Mouse (Mus musculus) lung, postnatal 0 days (tissue): ENCODE data around the gene Tpmt. TPM values are rescaled to one million over a fixed set of nuclear protein-coding genes. Genes with fewer than 3 reads are reported as not detected.

Experiments
- ATAC-seq: fragments of 200-750 bp; cut with Nextera tagmentation; 2 replicates; pipeline ENCODE4 v1.8.0; 2017; ENCODE audit warnings: moderate library complexity
- DNase-seq: peaks from one replicate; pipeline ENCODE4 v3.0.0-alpha.2; 2016; ENCODE audit warnings: low spot score
- H3K27ac ChIP-seq: fragments of 300-500 bp; sonication (generic); 2 replicates; pipeline ENCODE4 v1.5.1; 2014; ENCODE audit warnings: antibody characterized with exemption, mild to moderate bottlenecking, low read length, mixed read lengths
- H3K27me3 ChIP-seq: fragments of 300-500 bp; sonication (generic); replicated peaks from 2 replicates; pipeline ENCODE4 v1.6.1; 2014; ENCODE audit warnings: low read length, mixed read lengths; ENCODE audit not compliant: insufficient read depth
- H3K36me3 ChIP-seq: fragments of 300-500 bp; sonication (generic); 2 replicates; pipeline ENCODE4 v1.6.1; 2014; ENCODE audit warnings: low read length, mixed read lengths; ENCODE audit not compliant: insufficient read depth
- H3K4me1 ChIP-seq: fragments of 300-500 bp; sonication (generic); 2 replicates; pipeline ENCODE4 v1.6.1; 2014; ENCODE audit warnings: antibody characterized with exemption, low read depth, low read length, mixed read lengths; ENCODE audit not compliant: insufficient read depth
- H3K4me2 ChIP-seq: fragments of 300-500 bp; sonication (generic); replicated peaks from 2 replicates; pipeline ENCODE4 v1.6.1; 2014; ENCODE audit warnings: low read depth, mild to moderate bottlenecking, low read length, moderate library complexity, mixed read lengths
- H3K4me3 ChIP-seq: fragments of 300-500 bp; sonication (generic); 2 replicates; pipeline ENCODE4 v1.5.1; 2014; ENCODE audit warnings: low read depth, low read length
- H3K9ac ChIP-seq: fragments of 300-500 bp; sonication (generic); replicated peaks from 2 replicates; pipeline ENCODE4 v1.6.1; 2014; ENCODE audit warnings: low read depth, mild to moderate bottlenecking
- H3K9me3 ChIP-seq: fragments of 300-500 bp; sonication (generic); 2 replicates; pipeline ENCODE4 v1.6.1; 2016; ENCODE audit warnings: low read length, mixed read lengths
- CTCF ChIP-seq: IDR thresholded peaks from 2 replicates; pipeline ENCODE4 v1.5.1; 2016; ENCODE audit warnings: antibody characterized with exemption, mild to moderate bottlenecking
- EP300 ChIP-seq: IDR thresholded peaks from 2 replicates; pipeline ENCODE4 v1.6.1; 2016; ENCODE audit warnings: antibody characterized with exemption, mild to moderate bottlenecking, control low read depth
- WGBS: fragments of 180-500 bp; shearing (Covaris S2); extraction: QIAGEN DNeasy Blood & Tissue Kit; methylation state at CpG from one replicate; pipeline ENCODE4 v1.1.7; 2014; 5-methylcytosine and 5-hydroxymethylcytosine counted together
- polyA plus RNA-seq: library from polyadenylated mRNA; unstranded; fragments of >200 nt; fragmentation: Nextera tagmentation; extraction: Ambion mirVana; gene quantifications from 2 replicates; pipeline ENCODE4 v1.2.1, GENCODE M21; 2015

Tpmt gene
- polyA plus RNA-seq, 1 experiment from 2014 or later, result 6.8 TPM

GRCm38 (mm10) chr13:47076156-47076555 is 31.6 kb upstream of the Tpmt start:
- no peak for ATAC-seq
- Histone ChIP-seq H3K4me3 (no peak overlapping the region), H3K9ac (no peak overlapping the region), H3K4me1 (no peaks in the 10 kb centered on the region), H3K27me3 (no peaks in the 10 kb centered on the region), H3K36me3 (peaks cover 21% of the 10 kb centered on the region), H3K4me2 (no peak overlapping the region), H3K27ac (no peak overlapping the region), H3K9me3 (no peaks in the 10 kb centered on the region)
- TF ChIP-seq CTCF (no peak), EP300 (no peak)
- 80% methylated on average over 5 of the region's 5 CpGs for WGBS
- no peak for DNase-seq

DNA sequence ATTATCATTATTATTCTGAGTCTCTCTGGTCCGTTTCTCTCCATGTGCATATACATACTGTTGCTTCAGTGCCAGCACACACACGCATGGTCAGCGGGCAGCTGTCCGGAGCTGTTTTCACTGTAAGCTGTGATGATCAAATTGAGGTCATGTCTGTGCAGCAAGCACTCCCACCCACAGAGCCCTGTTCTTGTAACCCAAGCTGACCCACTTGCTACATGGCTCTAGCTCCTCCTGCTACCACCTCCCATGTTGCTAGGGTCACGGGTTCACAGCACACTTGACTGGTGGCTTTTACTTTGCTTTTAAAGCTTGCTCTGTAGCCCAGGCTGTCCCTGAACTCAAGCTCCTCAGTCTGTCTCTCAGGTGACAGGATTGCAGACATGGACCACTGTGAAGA is 27.9 kb upstream of the Tpmt start:
- Histone ChIP-seq H3K27ac (no peak overlapping the region), H3K4me2 (no peak overlapping the region), H3K9ac (no peak overlapping the region), H3K4me1 (no peaks in the 10 kb centered on the region), H3K4me3 (no peak overlapping the region), H3K9me3 (no peaks in the 10 kb centered on the region), H3K27me3 (no peaks in the 10 kb centered on the region), H3K36me3 (peaks cover 16% of the 10 kb centered on the region; the same call in 1 of the 2 replicates)
- no peak for TF ChIP-seq EP300
- TF ChIP-seq CTCF, result no peak
- DNase-seq (no peak), ATAC-seq (no peak)
- 88% methylated on average over 5 of the region's 5 CpGs for WGBS

DNA sequence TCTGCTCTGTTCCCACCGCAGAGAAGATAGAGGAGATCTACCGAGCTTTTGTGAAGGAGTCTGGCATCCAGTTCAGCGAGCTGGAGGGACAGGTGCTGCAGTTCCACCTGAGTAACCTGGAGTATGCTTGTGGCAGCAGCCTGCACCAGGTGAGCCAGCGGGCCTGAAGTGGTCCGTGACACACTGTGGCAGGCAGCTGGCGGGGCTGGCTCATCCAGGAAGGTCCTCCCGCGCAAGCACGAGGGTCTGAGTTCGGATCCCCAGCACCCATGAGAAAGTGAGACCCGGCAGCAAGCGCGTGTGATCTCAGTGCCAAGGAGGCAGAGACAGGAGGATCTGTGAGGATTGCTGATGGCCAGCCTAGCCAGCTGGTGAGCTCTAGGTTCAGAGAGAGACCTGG is 27.3 kb upstream of the Tpmt start:
- Histone ChIP-seq H3K9me3 (no peaks in the 10 kb centered on the region), H3K9ac (no peak overlapping the region), H3K4me1 (no peaks in the 10 kb centered on the region), H3K4me2 (no peak overlapping the region), H3K27ac (no peak overlapping the region), H3K36me3 (peaks cover 12% of the 10 kb centered on the region; the same call in 1 of the 2 replicates), H3K4me3 (no peak overlapping the region), H3K27me3 (no peaks in the 10 kb centered on the region)
- ATAC-seq, result no peak
- TF ChIP-seq CTCF, result no peak
- TF ChIP-seq EP300, result no peak
- WGBS, result 88% methylated on average over 13 of the region's 13 CpGs
- DNase-seq, result no peak

DNA sequence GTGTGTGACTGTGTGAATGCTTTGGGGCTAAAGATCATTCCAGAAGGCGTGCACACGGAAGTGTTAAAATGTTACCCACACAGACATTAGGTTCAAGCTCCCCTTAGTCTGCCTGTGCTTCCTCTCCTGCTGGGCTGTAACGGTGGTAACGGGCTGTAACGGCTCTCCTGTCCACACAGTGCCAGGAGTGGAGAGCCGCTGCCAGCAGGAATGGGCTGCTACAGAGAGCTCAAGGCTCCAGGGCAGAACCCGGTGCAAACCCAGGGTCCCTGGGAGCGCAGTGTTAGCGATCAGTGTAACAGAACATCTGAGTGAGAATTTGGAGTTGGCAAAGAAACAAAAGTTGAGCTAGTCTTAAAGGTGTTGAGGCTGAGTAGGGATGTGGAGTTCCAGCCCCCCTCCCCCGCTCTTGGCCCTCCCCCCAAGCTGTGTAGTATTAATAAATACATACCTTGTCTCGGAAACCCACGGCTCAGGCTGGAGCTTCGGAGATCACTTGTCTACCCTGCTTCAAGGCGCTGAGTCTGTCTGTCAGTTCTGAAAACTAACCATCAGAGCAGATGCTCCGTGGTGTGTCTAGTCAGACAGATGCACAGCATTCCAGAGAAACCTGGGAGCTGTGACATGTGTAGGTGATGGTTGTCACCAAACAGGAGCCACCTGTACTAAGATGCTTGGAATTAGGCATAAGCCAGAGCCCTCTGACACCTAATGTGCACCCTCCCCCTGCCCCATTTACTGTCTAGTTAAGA is 26.0 kb upstream of the Tpmt start:
- no peaks in the 10 kb centered on the region for H3K9me3 ChIP-seq
- H3K4me3 ChIP-seq, result no peak overlapping the region
- DNase-seq (no peak), ATAC-seq (no peak)
- no peaks in the 10 kb centered on the region for H3K4me1 ChIP-seq
- H3K4me2 ChIP-seq, result no peak overlapping the region
- no peak overlapping the region for H3K27ac ChIP-seq
- TF ChIP-seq EP300, result no peak
- no peak for TF ChIP-seq CTCF
- H3K27me3 ChIP-seq, result no peaks in the 10 kb centered on the region
- no peak overlapping the region for H3K9ac ChIP-seq
- 72% methylated on average over 15 of the region's 15 CpGs for WGBS
- peaks cover 17% of the 10 kb centered on the region; the same call in 1 of the 2 replicates for H3K36me3 ChIP-seq

- Histone ChIP-seq H3K27me3 (no peaks in the 10 kb centered on the region), H3K9ac (no peak overlapping the region), H3K4me3 (no peak overlapping the region), H3K4me2 (no peak overlapping the region), H3K36me3 (peaks cover 7% of the 10 kb centered on the region; the same call in 1 of the 2 replicates), H3K9me3 (no peaks in the 10 kb centered on the region), H3K27ac (no peak overlapping the region), H3K4me1 (no peaks in the 10 kb centered on the region)
- WGBS, result 88% methylated on average over 6 of the region's 6 CpGs
- DNase-seq (no peak), ATAC-seq (no peak)
- TF ChIP-seq EP300, result no peak
- TF ChIP-seq CTCF, result no peak
Observed at GRCm38 (mm10) chr13:47067001-47067400, 22.5 kb upstream of the Tpmt start.

DNA sequence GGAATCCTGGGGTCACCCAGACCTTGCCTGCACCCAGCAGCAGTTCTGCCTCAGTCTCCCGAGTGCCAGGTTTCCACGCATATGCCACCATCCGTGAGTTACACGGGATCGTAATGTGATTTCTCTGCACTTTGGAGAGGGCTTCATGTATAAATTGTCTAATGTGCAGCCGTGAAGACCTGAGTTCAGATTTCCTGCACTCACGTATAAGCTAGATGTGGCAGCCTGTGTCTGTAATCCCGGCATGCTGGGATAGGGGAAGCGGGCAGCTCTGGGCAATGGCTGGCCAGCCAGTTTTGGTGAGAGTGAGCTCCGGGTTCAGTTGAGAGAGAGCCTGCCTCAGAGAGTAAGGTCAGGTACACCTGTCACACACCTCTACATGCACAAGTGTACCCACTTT is 22.0 kb upstream of the Tpmt start:
- Histone ChIP-seq H3K4me1 (no peaks in the 10 kb centered on the region), H3K9ac (no peak overlapping the region), H3K4me3 (no peak overlapping the region), H3K9me3 (no peaks in the 10 kb centered on the region), H3K4me2 (no peak overlapping the region), H3K27ac (no peak overlapping the region), H3K36me3 (peaks cover 7% of the 10 kb centered on the region; the same call in 1 of the 2 replicates), H3K27me3 (no peaks in the 10 kb centered on the region)
- WGBS, result 95% methylated on average over 10 of the region's 10 CpGs
- DNase-seq (no peak), ATAC-seq (no peak)
- no peak for TF ChIP-seq CTCF
- TF ChIP-seq EP300, result no peak
